Mouse (Mus musculus): ENCODE results near the gene Gm5431. TPM values are rescaled to one million over a fixed set of nuclear protein-coding genes. Genes with fewer than 3 reads are reported as not detected.
"Not testable (repeated sequence)": the region's sequence is repeated elsewhere in the genome, so short reads cannot be mapped to it uniquely, and the experiment has no call there.

The Gm5431 gene
- polyA plus RNA-seq, 1 experiment from 2014 or later: 0.30 TPM

- not testable (repeated sequence) for H3K36me3 ChIP-seq; H3K27me3 ChIP-seq; H3K4me2 ChIP-seq; H3K9ac ChIP-seq; ATAC-seq (replicated peaks; ENCODE audit: insufficient number of reproducible peaks, insufficient read depth, low FRiP score, low read depth); H3K27ac ChIP-seq; H3K4me3 ChIP-seq; H3K9me3 ChIP-seq (replicated peaks); H3K4me1 ChIP-seq (replicated peaks)
- WGBS: 68% methylated on average over 6 of the region's 6 CpGs
Observed at GRCm38 (mm10) chr11:48900654-48901566, 1.1 kb downstream of the Gm5431 start.

GRCm38 (mm10) chr11:48898812-48899431 lies 3.1 kb downstream of the Gm5431 start:
- H3K9ac ChIP-seq: no peak overlapping the region
- H3K27me3 ChIP-seq: no peaks in the 10 kb centered on the region
- WGBS: 53% methylated on average over 2 of the region's 2 CpGs
- H3K4me2 ChIP-seq: no peak overlapping the region
- H3K4me1 ChIP-seq (replicated peaks): no peaks in the 10 kb centered on the region
- H3K9me3 ChIP-seq (replicated peaks): no peaks in the 10 kb centered on the region
- no peak overlapping the region for H3K27ac ChIP-seq
- no peak for ATAC-seq (replicated peaks; ENCODE audit: insufficient number of reproducible peaks, insufficient read depth, low FRiP score, low read depth)
- H3K4me3 ChIP-seq: no peak overlapping the region
- H3K36me3 ChIP-seq: no peaks in the 10 kb centered on the region

DNA sequence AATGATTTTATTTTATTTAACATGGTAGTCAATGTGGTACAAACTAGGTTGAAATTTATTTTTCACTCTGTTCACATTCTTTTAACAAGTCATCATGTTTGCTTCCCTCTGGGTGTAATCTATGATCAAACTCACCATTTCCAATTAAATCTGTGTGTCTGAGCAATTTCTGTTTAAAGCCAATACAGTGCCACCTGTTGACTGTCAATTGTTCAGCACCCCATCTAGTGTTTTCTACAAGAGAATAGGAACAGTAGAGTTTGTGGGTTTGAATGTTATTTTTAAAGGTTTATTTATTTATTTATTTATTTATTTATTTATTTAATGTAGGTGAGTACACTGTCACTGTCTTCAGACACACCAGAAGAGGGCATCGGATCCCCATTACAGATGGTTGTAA lies 25.3 kb downstream of the Gm5431 start:
- peaks cover 14% of the 10 kb centered on the region for H3K4me1 ChIP-seq (replicated peaks)
- no peak overlapping the region for H3K27ac ChIP-seq
- no peaks in the 10 kb centered on the region for H3K36me3 ChIP-seq
- no peak overlapping the region for H3K4me2 ChIP-seq
- no peak overlapping the region for H3K4me3 ChIP-seq
- no peak overlapping the region for H3K9ac ChIP-seq
- 91% methylated on average over 1 of the region's 1 CpGs for WGBS
- H3K9me3 ChIP-seq (replicated peaks): no peaks in the 10 kb centered on the region
- ATAC-seq (replicated peaks; ENCODE audit: insufficient number of reproducible peaks, insufficient read depth, low FRiP score, low read depth): no peak
- H3K27me3 ChIP-seq: no peaks in the 10 kb centered on the region

GRCm38 (mm10) chr11:48875343-48875837 lies 26.6 kb downstream of the Gm5431 start:
- H3K4me2 ChIP-seq; H3K27ac ChIP-seq; H3K27me3 ChIP-seq; H3K9me3 ChIP-seq (replicated peaks); H3K4me3 ChIP-seq; H3K36me3 ChIP-seq; ATAC-seq (replicated peaks; ENCODE audit: insufficient number of reproducible peaks, insufficient read depth, low FRiP score, low read depth); H3K9ac ChIP-seq: not testable (repeated sequence)
- peaks cover 19% of the 10 kb centered on the region for H3K4me1 ChIP-seq (replicated peaks)
- WGBS: 51% methylated on average over 1 of the region's 1 CpGs

GRCm38 (mm10) chr11:48874465-48874864 lies 27.5 kb downstream of the Gm5431 start:
- Histone ChIP-seq H3K4me1 (replicated peaks) (peaks cover 27% of the 10 kb centered on the region), H3K4me3 (no peak overlapping the region), H3K9me3 (replicated peaks) (no peaks in the 10 kb centered on the region), H3K4me2 (no peak overlapping the region), H3K27me3 (no peaks in the 10 kb centered on the region), H3K9ac (no peak overlapping the region), H3K27ac (no peak overlapping the region), H3K36me3 (no peaks in the 10 kb centered on the region)
- no peak for ATAC-seq (replicated peaks; ENCODE audit: insufficient number of reproducible peaks, insufficient read depth, low FRiP score, low read depth)
- 1% methylated on average over 4 of the region's 4 CpGs for WGBS

DNA sequence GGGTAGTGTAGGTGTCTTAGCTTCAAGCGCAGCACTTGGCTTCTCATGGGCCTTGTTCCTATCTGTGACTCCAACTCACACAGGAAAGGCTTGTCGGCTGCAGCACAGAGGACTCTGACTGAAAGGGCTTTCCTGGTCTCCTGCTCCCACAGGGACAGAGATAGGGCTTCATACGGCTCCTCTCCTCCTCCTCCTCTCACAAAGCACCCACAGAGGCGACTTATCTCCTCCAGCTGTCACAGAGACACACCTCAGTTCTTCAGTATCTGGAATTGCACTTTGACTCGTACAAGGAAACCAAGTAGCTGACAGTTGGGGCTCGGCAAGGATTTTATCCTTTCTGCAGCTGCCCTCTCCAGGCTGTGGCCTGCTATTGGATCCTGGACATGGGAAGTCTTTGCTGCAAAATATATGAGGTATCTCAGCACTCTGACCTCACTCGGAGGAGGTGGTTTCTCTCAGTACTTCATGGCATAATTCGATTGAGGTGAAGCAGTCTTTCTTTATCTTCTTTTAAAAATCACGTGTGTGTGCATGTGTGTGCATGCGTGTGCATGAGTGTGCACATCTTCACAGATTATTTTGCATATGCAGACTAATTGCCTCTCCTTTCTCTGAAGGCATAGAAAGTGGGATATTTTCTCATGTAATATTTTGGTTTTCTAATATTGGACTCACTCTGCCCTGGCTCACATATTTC lies 28.3 kb downstream of the Gm5431 start:
- Histone ChIP-seq H3K9me3 (replicated peaks) (no peaks in the 10 kb centered on the region), H3K4me2 (no peak overlapping the region), H3K36me3 (no peaks in the 10 kb centered on the region), H3K4me1 (replicated peaks) (peaks cover 34% of the 10 kb centered on the region), H3K27me3 (no peaks in the 10 kb centered on the region), H3K4me3 (no peak overlapping the region), H3K27ac (no peak overlapping the region), H3K9ac (no peak overlapping the region)
- 44% methylated on average over 10 of the region's 10 CpGs for WGBS
- ATAC-seq (replicated peaks; ENCODE audit: insufficient number of reproducible peaks, insufficient read depth, low FRiP score, low read depth): no peak

- peak overlapping the region; percentile 71 for H3K27ac ChIP-seq
- whole genome bisulfite sequencing: 83% methylated on average over 7 of the region's 7 CpGs
- H3K9me3 ChIP-seq (replicated peaks): no peaks in the 10 kb centered on the region
- no peaks in the 10 kb centered on the region for H3K27me3 ChIP-seq
- H3K4me3 ChIP-seq: no peak overlapping the region
- no peak for ATAC-seq (replicated peaks; ENCODE audit: insufficient number of reproducible peaks, insufficient read depth, low FRiP score, low read depth)
- H3K4me1 ChIP-seq (replicated peaks): peaks cover 36% of the 10 kb centered on the region
- peak overlapping the region; percentile 79; the same call in 1 of the 2 replicates for H3K4me2 ChIP-seq
- peak overlapping the region; percentile 45; the same call in 1 of the 2 replicates for H3K9ac ChIP-seq
- no peaks in the 10 kb centered on the region for H3K36me3 ChIP-seq
Observed at GRCm38 (mm10) chr11:48872695-48873300, 29.2 kb downstream of the Gm5431 start.

DNA sequence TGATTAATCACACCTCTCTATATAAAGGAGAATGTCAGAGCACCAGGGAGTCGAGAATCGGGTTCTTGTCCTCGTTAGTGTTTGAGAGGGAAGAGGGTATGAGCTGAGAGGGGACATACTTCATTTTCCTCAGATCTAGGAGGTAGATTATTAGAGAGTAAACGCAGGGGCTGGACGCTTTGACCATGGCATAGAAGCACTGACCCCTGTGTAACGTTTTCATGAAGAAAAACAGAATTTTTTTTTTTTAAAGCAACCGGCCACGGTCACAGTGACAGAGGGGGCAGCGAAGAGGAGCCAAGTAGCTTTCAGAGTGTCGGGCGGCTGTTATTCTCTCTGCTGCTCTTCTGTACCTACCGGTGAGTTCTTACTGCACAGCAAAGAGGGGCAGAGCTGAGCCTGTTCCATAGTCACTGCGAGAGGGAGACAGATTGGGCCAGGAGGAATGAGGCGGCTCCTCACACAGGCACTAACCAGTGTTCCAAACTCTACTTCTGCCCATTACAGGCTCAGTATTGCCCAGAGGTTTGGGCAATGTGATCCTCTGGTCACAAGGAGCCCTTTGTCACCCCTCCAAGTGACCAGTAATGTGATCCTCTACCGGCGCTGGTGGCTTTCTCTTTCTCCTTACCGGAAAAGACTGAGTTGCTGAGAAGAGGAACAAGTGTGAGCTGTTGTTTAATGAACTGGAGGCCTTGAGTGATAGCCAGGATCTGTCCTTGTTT lies 30.0 kb downstream of the Gm5431 start:
- no peaks in the 10 kb centered on the region for H3K27me3 ChIP-seq
- WGBS: 9% methylated on average over 17 of the region's 17 CpGs
- H3K9me3 ChIP-seq (replicated peaks): no peaks in the 10 kb centered on the region
- peaks cover 36% of the 10 kb centered on the region for H3K4me1 ChIP-seq (replicated peaks)
- H3K27ac ChIP-seq: peak overlapping the region; percentile 71
- no peak for ATAC-seq (replicated peaks; ENCODE audit: insufficient number of reproducible peaks, insufficient read depth, low FRiP score, low read depth)
- H3K36me3 ChIP-seq: no peaks in the 10 kb centered on the region
- H3K9ac ChIP-seq: peak overlapping the region; percentile 45
- peak overlapping the region; percentile 79 for H3K4me2 ChIP-seq
- H3K4me3 ChIP-seq: peak overlapping the region; percentile 52

- 2% methylated on average over 19 of the region's 19 CpGs for WGBS
- Histone ChIP-seq H3K27ac (peak within 1 kb of the TSS; percentile 71), H3K9me3 (replicated peaks) (no peaks in the 10 kb centered on the region), H3K27me3 (no peaks in the 10 kb centered on the region), H3K4me2 (peak within 1 kb of the TSS; percentile 79), H3K4me3 (peak within 1 kb of the TSS; percentile 52), H3K36me3 (no peaks in the 10 kb centered on the region), H3K4me1 (replicated peaks) (peaks cover 36% of the 10 kb centered on the region), H3K9ac (peak within 1 kb of the TSS; percentile 45)
- ATAC-seq (replicated peaks; ENCODE audit: insufficient number of reproducible peaks, insufficient read depth, low FRiP score, low read depth): peak; percentile 56
Observed at GRCm38 (mm10) chr11:48871201-48871772, 30.7 kb downstream of the Gm5431 start, which contains the start of gene Irgm1. Gene Irgm1 (minus strand): TSS chr11:48871683.

DNA sequence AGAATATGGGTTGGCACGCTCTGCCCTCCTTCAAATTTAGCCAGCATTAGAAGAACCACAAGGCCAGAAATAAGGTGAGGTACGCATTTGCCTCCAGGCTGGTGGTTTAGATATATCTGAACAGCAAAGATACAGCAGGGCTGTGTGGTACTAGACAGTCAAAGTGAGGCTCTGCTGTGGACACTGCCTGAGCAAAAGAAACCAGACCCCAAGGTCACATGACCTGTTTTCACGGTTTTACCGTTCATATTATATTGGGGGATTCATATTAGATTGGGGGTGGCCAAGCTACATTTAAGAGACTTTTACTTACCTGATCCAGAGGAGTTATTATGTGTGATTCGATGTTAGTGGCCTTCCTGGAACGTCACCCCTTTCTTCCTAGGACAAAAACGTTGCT lies 31.2 kb downstream of the Gm5431 start:
- ATAC-seq (replicated peaks; ENCODE audit: insufficient number of reproducible peaks, insufficient read depth, low FRiP score, low read depth): no peak
- 17% methylated on average over 7 of the region's 7 CpGs for WGBS

More for the DNA sequence above, 31.2 kb downstream of the Gm5431 start:
- H3K4me1 ChIP-seq (replicated peaks): peaks cover 36% of the 10 kb centered on the region
- H3K9ac ChIP-seq: peak overlapping the region; percentile 45
- peaks cover 4% of the 10 kb centered on the region; the same call in 1 of the 2 replicates for H3K36me3 ChIP-seq
- no peaks in the 10 kb centered on the region for H3K27me3 ChIP-seq
- H3K9me3 ChIP-seq (replicated peaks): no peaks in the 10 kb centered on the region
- peak overlapping the region; percentile 52 for H3K4me3 ChIP-seq
- peak overlapping the region; percentile 79 for H3K4me2 ChIP-seq
- H3K27ac ChIP-seq: peak overlapping the region; percentile 71
